Mouse (Mus musculus) CD4-positive, CD25-positive, alpha-beta regulatory T cell, adult 4 months (primary cell): Measurements from ENCODE around the gene Anks3. TPM values are rescaled to one million over a fixed set of nuclear protein-coding genes. Genes with fewer than 3 reads are reported as not detected.

Experiments used
- ATAC-seq: one replicate; pipeline ENCODE4 v1.8.0; 2017
- polyA plus RNA-seq, 2 experiments: library from polyadenylated mRNA; unstranded; fragments of 100-300 nt; shearing (Covaris generic); gene quantifications; one replicate each; pipeline ENCODE4 v1.2.1; 2017

Gene Anks3
- polyA plus RNA-seq, 2 experiments from 2014 or later: 41.4 to 64.3 TPM

GRCm38 (mm10) chr16:4894201-4894908, 69.7 kb downstream of the Anks3 start:
- no peak for ATAC-seq

DNA sequence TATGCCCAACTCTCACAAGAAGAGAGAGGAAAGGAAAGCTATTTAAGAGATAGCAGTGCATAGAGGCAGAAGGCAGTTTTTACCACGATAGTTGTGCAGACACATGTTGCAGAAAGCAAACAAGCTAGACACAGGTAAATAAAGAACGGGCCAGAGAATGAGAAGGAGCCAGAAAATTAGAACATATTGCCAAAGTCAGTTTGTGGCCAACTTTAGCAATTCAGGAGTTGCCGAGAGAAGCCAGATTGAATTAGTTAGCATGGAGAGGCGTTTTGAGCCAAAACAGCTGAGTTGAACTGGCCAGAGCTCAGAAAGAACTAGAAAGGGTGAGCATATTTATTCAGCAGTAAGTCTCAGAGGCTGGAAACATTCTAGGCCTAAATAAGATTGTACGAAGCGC, 71.8 kb downstream of the Anks3 start:
- no peak for ATAC-seq

Other genes starting within 250 kb of the Anks3 start
- 10 to 100 TPM in 1 of 2 experiments, 1 to 10 TPM in 1; 7.4 to 10.3 TPM for gene Nmral1, start 244.8 kb downstream of the Anks3 start, polyA plus RNA-seq
- gene Hmox2, start 237.8 kb downstream of the Anks3 start, polyA plus RNA-seq: 100 to 1,000 TPM; 114 to 119 TPM
- gene Cdip1, start 173.9 kb downstream of the Anks3 start, polyA plus RNA-seq: 10 to 100 TPM; 32.8 to 56.2 TPM
- 1 to 10 TPM in 1 of 2 experiments, under 1 TPM in 1; 0.68 to 1.3 TPM for gene 4930562C15Rik, start 128.8 kb downstream of the Anks3 start, polyA plus RNA-seq
- 10 to 100 TPM; 19.3 to 21.6 TPM for gene Ubald1, start 83.9 kb downstream of the Anks3 start, polyA plus RNA-seq
- gene Mgrn1, start 78.0 kb downstream of the Anks3 start, polyA plus RNA-seq: 10 to 100 TPM; 35.2 to 58.5 TPM
- 100 to 1,000 TPM in 1 of 2 experiments, 10 to 100 TPM in 1; 92.1 to 106 TPM for gene Nudt16l1, start 25.4 kb downstream of the Anks3 start, polyA plus RNA-seq
- gene Sept12, start 33.6 kb upstream of the Anks3 start, polyA plus RNA-seq: not detected
- gene Smim22, start 43.1 kb upstream of the Anks3 start, polyA plus RNA-seq: not detected
- gene Rogdi, start 49.3 kb upstream of the Anks3 start, polyA plus RNA-seq: 10 to 100 TPM; 19.8 to 35.0 TPM
- 100 to 1,000 TPM in 1 of 2 experiments, 10 to 100 TPM in 1; 79.0 to 130 TPM for gene Glyr1, start 85.7 kb upstream of the Anks3 start, polyA plus RNA-seq
- gene Ubn1, start 85.9 kb upstream of the Anks3 start, polyA plus RNA-seq: 10 to 100 TPM; 36.8 to 48.4 TPM
- under 1 TPM; 0.11 to 0.23 TPM for gene Ppl, start 168.2 kb upstream of the Anks3 start, polyA plus RNA-seq
- gene Sec14l5, start 182.9 kb upstream of the Anks3 start, polyA plus RNA-seq: not detected
- 10 to 100 TPM; 15.5 to 21.6 TPM for gene Nagpa, start 239.8 kb upstream of the Anks3 start, polyA plus RNA-seq